Mouse (Mus musculus): ENCODE data around the gene Skap1. TPM values are rescaled to one million over a fixed set of nuclear protein-coding genes. Genes with fewer than 3 reads are reported as not detected.

Gene Skap1
- polyA plus RNA-seq, 1 experiment = not detected

GRCm38 (mm10) chr11:96740796-96741195 lies 276.4 kb downstream of the Skap1 start:
- Histone ChIP-seq H3K27ac (replicated peaks; ENCODE audit: low read depth, low read length) (no peak overlapping the region), H3K4me1 (ENCODE audit: control insufficient read depth, insufficient read depth, insufficient read length, low read length) (no peaks in the 10 kb centered on the region), H3K4me3 (ENCODE audit: insufficient read depth, low read depth, low read length) (no peak overlapping the region)

- H3K4me3 ChIP-seq (ENCODE audit: insufficient read depth, low read depth, low read length) = no peak overlapping the region
- no peak overlapping the region for H3K27ac ChIP-seq (replicated peaks; ENCODE audit: low read depth, low read length)
- no peaks in the 10 kb centered on the region for H3K4me1 ChIP-seq (ENCODE audit: control insufficient read depth, insufficient read depth, insufficient read length, low read length)
Measured at GRCm38 (mm10) chr11:96741995-96742394, 277.6 kb downstream of the Skap1 start.

GRCm38 (mm10) chr11:96743000-96743399 lies 278.6 kb downstream of the Skap1 start:
- no peak overlapping the region for H3K27ac ChIP-seq (replicated peaks; ENCODE audit: low read depth, low read length)
- H3K4me3 ChIP-seq (ENCODE audit: insufficient read depth, low read depth, low read length) = no peak overlapping the region

GRCm38 (mm10) chr11:96743891-96744290 lies 279.5 kb downstream of the Skap1 start:
- Histone ChIP-seq H3K27ac (replicated peaks; ENCODE audit: low read depth, low read length) (no peak overlapping the region), H3K4me3 (ENCODE audit: insufficient read depth, low read depth, low read length) (no peak overlapping the region), H3K4me1 (ENCODE audit: control insufficient read depth, insufficient read depth, insufficient read length, low read length) (no peaks in the 10 kb centered on the region)

More at GRCm38 (mm10) chr11:96743000-96743399, 278.6 kb downstream of the Skap1 start:
- no peaks in the 10 kb centered on the region for H3K4me1 ChIP-seq (ENCODE audit: control insufficient read depth, insufficient read depth, insufficient read length, low read length)

GRCm38 (mm10) chr11:96746648-96747047 lies 282.3 kb downstream of the Skap1 start:
- H3K27ac ChIP-seq (replicated peaks; ENCODE audit: low read depth, low read length) = no peak overlapping the region
- no peaks in the 10 kb centered on the region for H3K4me1 ChIP-seq (ENCODE audit: control insufficient read depth, insufficient read depth, insufficient read length, low read length)
- no peak overlapping the region for H3K4me3 ChIP-seq (ENCODE audit: insufficient read depth, low read depth, low read length)

- Histone ChIP-seq H3K27ac (replicated peaks; ENCODE audit: low read depth, low read length) (no peak overlapping the region), H3K4me3 (ENCODE audit: insufficient read depth, low read depth, low read length) (no peak overlapping the region), H3K4me1 (ENCODE audit: control insufficient read depth, insufficient read depth, insufficient read length, low read length) (no peaks in the 10 kb centered on the region)
Measured at GRCm38 (mm10) chr11:96747555-96747954, 283.2 kb downstream of the Skap1 start.

- H3K4me3 ChIP-seq (ENCODE audit: insufficient read depth, low read depth, low read length) = no peak overlapping the region
- no peak overlapping the region for H3K27ac ChIP-seq (replicated peaks; ENCODE audit: low read depth, low read length)
- H3K4me1 ChIP-seq (ENCODE audit: control insufficient read depth, insufficient read depth, insufficient read length, low read length) = no peaks in the 10 kb centered on the region
Measured at GRCm38 (mm10) chr11:96755298-96755697, 290.9 kb downstream of the Skap1 start.

GRCm38 (mm10) chr11:96757421-96757820 lies 293.0 kb downstream of the Skap1 start:
- peaks cover 3% of the 10 kb centered on the region; the same call in 1 of the 2 replicates for H3K4me1 ChIP-seq (ENCODE audit: control insufficient read depth, insufficient read depth, insufficient read length, low read length)
- H3K27ac ChIP-seq (replicated peaks; ENCODE audit: low read depth, low read length) = no peak overlapping the region

GRCm38 (mm10) chr11:96758402-96758801 lies 294.0 kb downstream of the Skap1 start:
- Histone ChIP-seq H3K4me3 (ENCODE audit: insufficient read depth, low read depth, low read length) (no peak overlapping the region), H3K4me1 (ENCODE audit: control insufficient read depth, insufficient read depth, insufficient read length, low read length) (peaks cover 12% of the 10 kb centered on the region; the same call in 1 of the 2 replicates), H3K27ac (replicated peaks; ENCODE audit: low read depth, low read length) (no peak overlapping the region)

More at GRCm38 (mm10) chr11:96757421-96757820, 293.0 kb downstream of the Skap1 start:
- no peak overlapping the region for H3K4me3 ChIP-seq (ENCODE audit: insufficient read depth, low read depth, low read length)

GRCm38 (mm10) chr11:96760042-96760441 lies 295.6 kb downstream of the Skap1 start:
- Histone ChIP-seq H3K4me1 (ENCODE audit: control insufficient read depth, insufficient read depth, insufficient read length, low read length) (peaks cover 26% of the 10 kb centered on the region), H3K27ac (replicated peaks; ENCODE audit: low read depth, low read length) (peak overlapping the region; percentile 62), H3K4me3 (ENCODE audit: insufficient read depth, low read depth, low read length) (no peak overlapping the region)

- H3K4me1 ChIP-seq (ENCODE audit: control insufficient read depth, insufficient read depth, insufficient read length, low read length) = peaks cover 38% of the 10 kb centered on the region
- peak overlapping the region; percentile 53 for H3K27ac ChIP-seq (replicated peaks; ENCODE audit: low read depth, low read length)
- H3K4me3 ChIP-seq (ENCODE audit: insufficient read depth, low read depth, low read length) = no peak overlapping the region
Measured at GRCm38 (mm10) chr11:96761984-96762383, 297.6 kb downstream of the Skap1 start.

GRCm38 (mm10) chr11:96762742-96763470 lies 298.5 kb downstream of the Skap1 start:
- H3K4me1 ChIP-seq (ENCODE audit: control insufficient read depth, insufficient read depth, insufficient read length, low read length) = peaks cover 38% of the 10 kb centered on the region
- H3K4me3 ChIP-seq (ENCODE audit: insufficient read depth, low read depth, low read length) = no peak overlapping the region
- peak overlapping the region; percentile 53 for H3K27ac ChIP-seq (replicated peaks; ENCODE audit: low read depth, low read length)

- H3K4me1 ChIP-seq (ENCODE audit: control insufficient read depth, insufficient read depth, insufficient read length, low read length) = peaks cover 38% of the 10 kb centered on the region
- no peak overlapping the region; the same call in 1 of the 2 replicates for H3K4me3 ChIP-seq (ENCODE audit: insufficient read depth, low read depth, low read length)
- H3K27ac ChIP-seq (replicated peaks; ENCODE audit: low read depth, low read length) = peak overlapping the region; percentile 97
Measured at GRCm38 (mm10) chr11:96764511-96765350, 300.3 kb downstream of the Skap1 start.

GRCm38 (mm10) chr11:96765645-96766044 lies 301.3 kb downstream of the Skap1 start:
- Histone ChIP-seq H3K27ac (replicated peaks; ENCODE audit: low read depth, low read length) (peak overlapping the region; percentile 99), H3K4me3 (ENCODE audit: insufficient read depth, low read depth, low read length) (no peak overlapping the region), H3K4me1 (ENCODE audit: control insufficient read depth, insufficient read depth, insufficient read length, low read length) (peaks cover 38% of the 10 kb centered on the region)

- H3K27ac ChIP-seq (replicated peaks; ENCODE audit: low read depth, low read length) = peak overlapping the region; percentile 99
- H3K4me3 ChIP-seq (ENCODE audit: insufficient read depth, low read depth, low read length) = no peak overlapping the region
- H3K4me1 ChIP-seq (ENCODE audit: control insufficient read depth, insufficient read depth, insufficient read length, low read length) = peaks cover 38% of the 10 kb centered on the region
Measured at GRCm38 (mm10) chr11:96766555-96766954, 302.2 kb downstream of the Skap1 start.
